Mouse (Mus musculus): ENCODE results near the gene Anks1.

DNA sequence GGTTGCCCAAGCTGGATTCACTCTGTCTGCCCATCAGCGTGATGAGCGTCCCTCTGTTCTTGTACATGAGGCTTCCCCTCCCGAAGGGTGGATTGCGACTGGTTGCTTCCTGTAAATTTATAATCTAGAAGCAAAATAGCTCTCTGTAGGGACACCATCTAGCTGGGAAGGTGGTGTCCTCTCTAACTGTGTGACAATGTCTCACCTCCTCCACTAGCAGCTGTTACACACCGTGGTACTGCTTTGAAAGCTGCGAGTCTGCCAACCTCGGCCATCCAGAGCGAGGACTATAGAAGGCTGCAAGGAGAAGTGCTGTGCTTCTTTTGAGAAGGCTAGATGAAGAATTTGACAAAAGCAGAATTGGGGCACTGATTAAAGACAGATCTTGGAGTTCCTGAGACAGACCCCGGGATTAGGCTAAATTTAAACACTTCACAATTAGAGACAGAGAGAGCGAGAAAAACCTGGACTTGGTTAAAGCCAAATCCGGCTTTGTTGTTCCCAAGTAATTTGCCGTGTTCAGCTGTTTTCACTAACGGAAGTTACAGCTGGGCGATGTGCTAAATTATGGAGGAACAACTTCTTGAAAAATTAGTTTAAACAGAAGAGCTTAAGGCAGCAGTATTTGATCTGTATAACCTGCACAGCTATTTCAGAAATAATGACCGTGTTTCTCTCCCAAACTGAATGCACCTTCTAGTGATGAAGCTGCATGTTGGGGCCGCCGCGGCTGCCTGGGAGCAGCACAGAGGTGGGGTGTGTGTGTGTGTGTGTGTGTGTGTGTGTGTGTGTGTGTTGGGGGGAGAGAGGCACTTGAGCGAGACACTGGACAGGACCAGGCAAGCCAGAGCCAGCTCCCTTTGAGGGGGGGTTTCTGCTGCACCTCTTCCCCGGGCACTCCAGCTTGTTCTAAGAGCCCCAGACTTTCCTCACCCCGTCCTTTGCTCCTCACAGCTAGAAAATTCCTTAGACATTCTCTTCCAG lies 51.3 kb downstream of the Anks1 start:
- TF ChIP-seq POLR2A (IDR thresholded peaks at IDR 0.05; ENCODE audit: borderline replicate concordance, extremely low read depth, insufficient read depth, insufficient read length, poor library complexity, severe bottlenecking) (no peak), CTCF (IDR thresholded peaks at IDR 0.05; ENCODE audit: borderline replicate concordance, extremely low read depth, insufficient read depth, insufficient read length) (no peak)
